Mouse (Mus musculus) ES-E14 (cell line): ENCODE data around the gene Acsl4. TPM values are rescaled to one million over a fixed set of nuclear protein-coding genes. Genes with fewer than 3 reads are reported as not detected.

Experiments
- DNase-seq: peaks from one replicate; pipeline ENCODE4 v3.0.0-alpha.2; 2013; ENCODE audit warnings: low read depth, low spot score
- H3K27ac ChIP-seq: 2 replicates; pipeline ENCODE4 v1.5.1; 2012; ENCODE audit warnings: low read depth, mild to moderate bottlenecking, low read length, moderate library complexity, mixed read lengths; ENCODE audit not compliant: poor library complexity, insufficient read depth, severe bottlenecking
- H3K36me3 ChIP-seq: 2 replicates; pipeline ENCODE4 v1.6.1; 2012; ENCODE audit warnings: mild to moderate bottlenecking, low read length, moderate library complexity, mixed read lengths; ENCODE audit not compliant: control insufficient read depth, poor library complexity, insufficient read depth, severe bottlenecking
- H3K4me1 ChIP-seq, 2 experiments: fragments of 150-350 bp in 1 of 2; sonication (generic) in 1 of 2; 2 replicates each; pipeline ENCODE4 v1.6.1; 2012; ENCODE audit warnings: low read length in 2 of 2, mild to moderate bottlenecking in 1 of 2, mixed read lengths in 1 of 2; ENCODE audit not compliant: control insufficient read depth in 2 of 2, insufficient read depth in 2 of 2, poor library complexity in 1 of 2
- H3K4me3 ChIP-seq, 2 experiments: fragments of 150-350 bp in 1 of 2; sonication (generic) in 1 of 2; 2 replicates each; pipeline ENCODE4 v1.5.1; 2012; ENCODE audit warnings: low read length in 2 of 2, low read depth in 1 of 2, mild to moderate bottlenecking in 1 of 2, mixed read lengths in 1 of 2; ENCODE audit not compliant: insufficient read depth in 1 of 2, poor library complexity in 1 of 2, severe bottlenecking in 1 of 2
- H3K9ac ChIP-seq: 2 replicates; pipeline ENCODE4 v1.6.1; 2012; ENCODE audit warnings: low read depth, mild to moderate bottlenecking, low read length, mixed read lengths; ENCODE audit not compliant: poor library complexity, insufficient read depth, severe bottlenecking
- H3K9me3 ChIP-seq: fragments of 150-350 bp; sonication (generic); 2 replicates; pipeline ENCODE4 v1.6.1; 2012; ENCODE audit warnings: low read depth, mild to moderate bottlenecking, low read length; ENCODE audit not compliant: control insufficient read depth, insufficient read depth
- CHD2 ChIP-seq: IDR thresholded peaks from 2 replicates; pipeline ENCODE4 v1.6.1; 2014; ENCODE audit warnings: mild to moderate bottlenecking, low read depth, low read length, inconsistent platforms
- HCFC1 ChIP-seq: IDR thresholded peaks from 2 replicates; pipeline ENCODE4 v1.6.1; 2012; ENCODE audit warnings: low read length, inconsistent platforms, borderline replicate concordance; ENCODE audit not compliant: insufficient read depth
- MAFK ChIP-seq: IDR thresholded peaks from 2 replicates; pipeline ENCODE4 v1.6.1; 2014; ENCODE audit warnings: mild to moderate bottlenecking, low read depth, low read length, inconsistent platforms; ENCODE audit not compliant: insufficient read depth
- ZC3H11A ChIP-seq: IDR thresholded peaks from 2 replicates; pipeline ENCODE4 v1.6.1; 2012; ENCODE audit warnings: low read depth, mild to moderate bottlenecking, inconsistent platforms, low read length, borderline replicate concordance
- ZNF384 ChIP-seq: IDR thresholded peaks from 2 replicates; pipeline ENCODE4 v1.6.1; 2012; ENCODE audit warnings: low read depth, low read length, inconsistent platforms
- in situ Hi-C, 2 experiments: fragments of 600-800 bp; cut with MboI; formaldehyde crosslinking; loops; one replicate each; pipeline ENCODE4 v1.15.1; 2025; ENCODE audit warnings: low sequenced_read_pairs in 2 of 2, inconsistent platforms in 1 of 2; ENCODE audit not compliant: unreplicated experiment in 2 of 2
- total RNA-seq: library from RNA; depleted of rRNA; stranded (reverse); fragments of 300-350 nt; gene quantifications from 2 replicates; pipeline ENCODE4 v1.2.3, GENCODE M21; 2012

Gene Acsl4
- total RNA-seq, 1 experiment: 28.5 TPM

GRCm38 (mm10) chrX:142384918-142385317 is 5.4 kb downstream of the Acsl4 start:
- no peaks in the 10 kb centered on the region for H3K9me3 ChIP-seq
- DNase-seq: no peak
- H3K4me1 ChIP-seq: peaks cover 0 to 2% of the 10 kb centered on the region in 2 experiments; a peak in 1 of 4 replicates
- H3K4me3 ChIP-seq: no peak overlapping the region
- in situ Hi-C loops: no loop called here
- TF ChIP-seq CHD2 (no peak), MAFK (no peak), HCFC1 (no peak), ZC3H11A (no peak), ZNF384 (no peak)
- H3K27ac ChIP-seq: no peak overlapping the region
- no peaks in the 10 kb centered on the region for H3K36me3 ChIP-seq
- H3K9ac ChIP-seq: no peak overlapping the region

GRCm38 (mm10) chrX:142379894-142380293 is 10.4 kb downstream of the Acsl4 start:
- no peak for TF ChIP-seq MAFK
- Histone ChIP-seq H3K9ac (no peak overlapping the region), H3K9me3 (no peaks in the 10 kb centered on the region), H3K4me1 (no peaks in the 10 kb centered on the region), H3K36me3 (no peaks in the 10 kb centered on the region), H3K27ac (no peak overlapping the region), H3K4me3 (no peak overlapping the region)
- no peak for DNase-seq
- in situ Hi-C loops: loop anchor here (5.0 to 10.0 kb wide), 2 partner anchors 152 to 155 kb away; no protein-coding TSS in a partner anchor

GRCm38 (mm10) chrX:142378048-142378447 is 12.3 kb downstream of the Acsl4 start:
- Histone ChIP-seq H3K4me1 (no peaks in the 10 kb centered on the region), H3K9me3 (no peaks in the 10 kb centered on the region), H3K4me3 (no peak overlapping the region), H3K27ac (no peak overlapping the region), H3K9ac (no peak overlapping the region), H3K36me3 (no peaks in the 10 kb centered on the region)
- TF ChIP-seq HCFC1: no peak
- no peak for TF ChIP-seq MAFK
- TF ChIP-seq ZC3H11A: no peak
- no peak for TF ChIP-seq ZNF384
- no peak for TF ChIP-seq CHD2
- DNase-seq: no peak
- in situ Hi-C loops: loop anchor here (5.0 to 10.0 kb wide), 2 partner anchors 154 to 157 kb away; no protein-coding TSS in a partner anchor

GRCm38 (mm10) chrX:142377358-142377757 is 13.0 kb downstream of the Acsl4 start:
- Histone ChIP-seq H3K4me1 (no peaks in the 10 kb centered on the region), H3K9ac (no peak overlapping the region), H3K4me3 (no peak overlapping the region), H3K36me3 (no peaks in the 10 kb centered on the region), H3K27ac (no peak overlapping the region), H3K9me3 (no peaks in the 10 kb centered on the region)
- TF ChIP-seq ZC3H11A (no peak), ZNF384 (no peak), CHD2 (no peak), HCFC1 (no peak), MAFK (no peak)
- in situ Hi-C loops: loop anchor here (5.0 to 10.0 kb wide), 2 partner anchors 155 to 157 kb away; no protein-coding TSS in a partner anchor
- DNase-seq: no peak

GRCm38 (mm10) chrX:142376747-142377146 is 13.6 kb downstream of the Acsl4 start:
- Histone ChIP-seq H3K9ac (no peak overlapping the region), H3K9me3 (no peaks in the 10 kb centered on the region), H3K4me1 (no peaks in the 10 kb centered on the region), H3K4me3 (no peak overlapping the region), H3K27ac (no peak overlapping the region), H3K36me3 (no peaks in the 10 kb centered on the region)
- TF ChIP-seq ZNF384: no peak
- TF ChIP-seq HCFC1: no peak
- TF ChIP-seq MAFK: no peak
- no peak for TF ChIP-seq ZC3H11A
- no peak for TF ChIP-seq CHD2
- in situ Hi-C loops: loop anchor here (5.0 to 10.0 kb wide), 2 partner anchors 156 to 158 kb away; no protein-coding TSS in a partner anchor
- no peak for DNase-seq
